Mouse (Mus musculus): ENCODE measurements around the gene Crisp3.
"Not testable (repeated sequence)": the region's sequence is repeated elsewhere in the genome, so short reads cannot be mapped to it uniquely, and the experiment has no call there.

Crisp3 gene

DNA sequence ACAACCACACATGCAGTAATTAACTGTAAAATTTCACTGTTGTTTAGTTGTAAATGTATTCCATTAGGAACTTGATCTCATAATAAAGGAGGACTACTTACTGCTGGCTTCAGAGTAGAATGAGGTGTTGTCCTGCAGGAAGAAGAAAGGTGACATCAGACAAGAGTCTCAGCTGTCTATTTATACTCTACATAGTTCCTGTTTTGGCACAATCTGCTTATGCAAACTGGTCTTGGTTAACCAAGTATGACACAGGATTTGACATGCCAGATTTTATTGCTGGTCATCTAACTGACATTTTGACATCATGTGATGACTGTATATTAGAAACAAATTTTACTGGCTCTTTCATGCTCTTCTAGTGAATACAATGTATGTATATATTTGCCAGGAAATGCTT is at the start of gene Crisp3:
Gene Crisp3, minus strand, starts transcription at position 154 of the 400 bp plus-strand sequence.
- DNase-seq (ENCODE audit: low spot score): no peak

DNA sequence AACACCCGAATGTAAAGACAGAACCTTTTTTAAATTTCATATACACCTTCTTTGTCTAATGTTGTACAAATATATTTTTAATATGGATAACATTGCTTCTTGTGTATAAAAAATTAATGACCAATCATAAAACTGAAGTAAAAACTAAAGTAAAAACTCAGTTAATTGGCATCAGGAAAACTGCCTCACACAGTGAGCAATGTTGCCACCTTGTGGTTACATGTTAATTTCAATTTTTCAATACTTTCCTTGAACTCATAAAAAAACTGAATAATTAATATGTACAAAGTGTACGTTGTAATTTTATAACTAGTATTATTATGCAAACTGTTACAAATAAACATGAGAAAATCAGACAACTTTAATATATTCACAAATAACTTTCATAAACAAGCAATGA is 43.3 kb upstream of the Crisp3 start:
- no peak for DNase-seq (ENCODE audit: low spot score)

DNA sequence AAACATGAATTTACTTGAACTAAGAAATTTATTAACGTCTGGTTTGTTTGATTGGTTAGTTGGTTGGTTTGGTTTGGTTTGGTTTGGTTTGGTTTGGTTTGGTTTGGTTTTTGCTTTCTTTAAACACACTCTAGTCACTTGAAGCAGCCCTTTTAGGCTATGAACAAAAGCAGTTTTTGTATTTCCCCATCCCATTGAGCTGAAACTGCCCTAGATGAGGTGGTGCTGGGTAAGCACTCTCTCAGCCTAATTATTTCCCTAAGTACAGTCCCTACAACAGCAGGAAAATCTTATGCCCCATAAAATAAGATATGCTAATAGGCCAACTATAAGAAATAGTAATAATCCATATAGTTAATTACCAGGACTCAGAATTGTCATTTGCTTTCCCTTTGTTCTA is 33.4 kb upstream of the Crisp3 start:
- DNase-seq (ENCODE audit: low spot score): no peak

DNA sequence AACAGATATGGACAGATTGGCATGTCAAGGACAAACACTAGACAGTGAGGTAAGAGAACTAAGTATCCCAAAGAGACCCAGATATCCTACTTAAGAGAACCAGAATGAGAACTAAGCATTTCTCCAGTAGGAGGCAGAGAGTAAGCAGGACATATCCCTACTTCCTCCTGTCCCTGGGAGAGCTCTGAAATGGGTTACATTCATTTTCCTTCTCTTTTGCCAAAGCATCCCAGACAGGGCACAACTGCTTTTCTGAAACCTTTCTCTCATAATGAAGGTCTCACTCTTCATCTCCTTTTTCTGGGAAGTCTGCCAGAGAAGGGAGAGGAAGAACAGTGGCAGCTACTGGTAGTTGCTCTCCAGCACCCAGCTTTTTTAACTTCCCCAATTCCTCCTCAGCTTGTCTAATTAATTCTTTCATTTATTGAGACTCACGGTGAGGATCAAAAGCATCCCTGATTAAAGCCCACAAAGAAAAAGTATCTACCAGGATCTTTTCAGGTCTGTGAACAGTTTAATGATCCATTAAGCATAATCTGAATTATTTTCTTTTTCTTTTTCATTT is 32.9 kb upstream of the Crisp3 start:
- no peak for DNase-seq (ENCODE audit: low spot score)

DNA sequence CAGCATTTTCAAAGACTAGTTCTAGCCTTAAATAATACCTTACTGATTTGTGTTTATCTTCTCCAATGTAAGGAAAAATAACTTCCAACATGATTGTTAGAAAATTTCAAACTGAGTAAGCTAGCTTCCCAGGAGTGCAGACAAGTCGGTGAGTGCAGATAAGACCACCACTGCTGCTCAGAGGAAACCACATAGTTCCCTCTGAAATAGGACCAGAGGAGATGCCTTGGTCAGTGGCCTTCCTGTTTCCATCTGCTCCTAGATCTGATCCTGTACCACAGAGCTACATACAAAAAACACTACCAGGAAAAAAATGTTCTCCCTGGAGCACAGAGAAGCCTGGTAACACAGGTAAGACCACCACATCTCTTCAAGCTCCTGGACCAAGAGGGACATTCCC is 10.4 kb upstream of the Crisp3 start:
- no peak for DNase-seq (ENCODE audit: low spot score)

DNA sequence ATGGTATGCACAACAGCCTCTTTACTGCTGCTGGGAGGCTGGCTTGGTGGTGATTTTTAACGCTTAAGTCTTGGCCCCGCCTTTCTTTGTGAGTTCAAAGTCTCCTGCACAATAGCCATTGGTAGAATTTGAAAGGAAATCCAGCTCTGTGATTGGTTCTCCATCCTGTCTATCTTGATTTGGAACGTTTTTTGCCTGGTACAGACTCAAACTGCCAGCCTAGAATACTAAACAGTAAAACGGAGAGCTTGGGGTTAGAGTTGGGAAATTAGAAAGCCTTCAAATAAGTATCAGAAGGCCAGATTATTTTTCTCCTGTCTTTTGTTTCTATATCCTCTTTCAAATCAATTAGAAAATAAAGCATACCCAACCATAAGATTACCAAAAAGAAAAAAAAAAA is 33.5 kb downstream of the Crisp3 start, which contains the start of gene Pgk2:
Gene Pgk2, minus strand, starts transcription at position 101 of the 400 bp plus-strand sequence.
- DNase-seq (ENCODE audit: low spot score): no peak

DNA sequence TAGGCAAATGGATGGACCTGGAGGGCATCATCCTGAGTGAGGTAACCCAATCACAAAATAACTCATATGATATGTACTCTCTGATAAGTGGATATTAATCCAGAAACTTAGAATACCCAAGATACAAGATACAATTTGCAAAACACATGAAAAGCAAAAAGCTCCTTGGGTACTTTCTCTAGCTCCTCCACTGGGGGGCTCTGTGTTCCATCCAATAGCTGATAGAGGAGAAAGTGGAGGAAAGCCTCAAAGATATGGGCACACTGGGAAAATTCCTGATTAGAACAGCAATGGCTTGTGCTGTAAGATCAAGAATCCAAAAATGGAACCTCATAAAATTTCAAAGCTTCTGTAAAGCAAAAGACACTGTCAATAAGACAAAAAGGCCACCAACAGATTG is 40.3 kb downstream of the Crisp3 start:
- not testable (repeated sequence) for DNase-seq (ENCODE audit: low spot score)

DNA sequence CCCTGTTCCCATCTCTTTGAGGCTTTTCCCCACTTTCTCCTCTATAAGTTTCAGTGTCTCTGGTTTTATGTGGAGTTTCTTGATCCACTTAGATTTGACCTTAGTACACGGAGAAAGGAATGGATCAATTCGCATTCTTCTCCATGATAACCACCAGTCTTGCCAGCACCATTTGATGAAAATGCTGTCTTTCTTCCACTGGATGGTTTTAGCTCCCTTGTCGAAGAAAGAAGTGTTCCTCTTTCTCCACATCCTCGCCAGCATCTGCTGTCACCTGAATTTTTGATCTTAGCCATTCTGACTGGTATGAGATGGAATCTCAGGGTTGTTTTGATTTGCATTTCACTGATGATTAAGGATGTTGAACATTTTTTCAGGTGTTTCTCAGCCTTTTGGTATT is 51.9 kb downstream of the Crisp3 start:
- DNase-seq (ENCODE audit: low spot score): not testable (repeated sequence)
